Mouse (Mus musculus): ENCODE results near the gene Fam168a. TPM values are rescaled to one million over a fixed set of nuclear protein-coding genes. Genes with fewer than 3 reads are reported as not detected.
"Not testable (repeated sequence)": the region's sequence is repeated elsewhere in the genome, so short reads cannot be mapped to it uniquely, and the experiment has no call there.

Fam168a gene
- polyA plus RNA-seq, 1 experiment = 31.8 TPM

GRCm38 (mm10) chr7:100706883-100707480 lies 547 bp downstream of the Fam168a start:
- no peak for DNase-seq (ENCODE audit: low spot score)

GRCm38 (mm10) chr7:100718741-100719140 lies 12.3 kb downstream of the Fam168a start:
- no peak for DNase-seq (ENCODE audit: low spot score)

- DNase-seq (ENCODE audit: low spot score) = no peak
Measured at GRCm38 (mm10) chr7:100722268-100722667, 15.8 kb downstream of the Fam168a start.

- no peak for DNase-seq (ENCODE audit: low spot score)
Measured at GRCm38 (mm10) chr7:100723453-100724294, 17.2 kb downstream of the Fam168a start.

- DNase-seq (ENCODE audit: low spot score) = no peak
Measured at GRCm38 (mm10) chr7:100727538-100728085, 21.2 kb downstream of the Fam168a start.

- DNase-seq (ENCODE audit: low spot score) = no peak
Measured at GRCm38 (mm10) chr7:100729778-100730177, 23.3 kb downstream of the Fam168a start.

GRCm38 (mm10) chr7:100732341-100733050 lies 26.1 kb downstream of the Fam168a start:
- DNase-seq (ENCODE audit: low spot score) = no peak

GRCm38 (mm10) chr7:100733051-100733813 lies 26.8 kb downstream of the Fam168a start:
- no peak for DNase-seq (ENCODE audit: low spot score)

GRCm38 (mm10) chr7:100734201-100734600 lies 27.8 kb downstream of the Fam168a start:
- no peak for DNase-seq (ENCODE audit: low spot score)

GRCm38 (mm10) chr7:100734905-100735304 lies 28.5 kb downstream of the Fam168a start:
- DNase-seq (ENCODE audit: low spot score) = not testable (repeated sequence)

GRCm38 (mm10) chr7:100736131-100736530 lies 29.7 kb downstream of the Fam168a start:
- no peak for DNase-seq (ENCODE audit: low spot score)

GRCm38 (mm10) chr7:100744372-100744771 lies 37.9 kb downstream of the Fam168a start:
- no peak for DNase-seq (ENCODE audit: low spot score)

- DNase-seq (ENCODE audit: low spot score) = no peak
Measured at GRCm38 (mm10) chr7:100750101-100750500, 43.7 kb downstream of the Fam168a start.

- no peak for DNase-seq (ENCODE audit: low spot score)
Measured at GRCm38 (mm10) chr7:100758718-100759117, 52.3 kb downstream of the Fam168a start.

- DNase-seq (ENCODE audit: low spot score) = no peak
Measured at GRCm38 (mm10) chr7:100762726-100763125, 56.3 kb downstream of the Fam168a start.

- no peak for DNase-seq (ENCODE audit: low spot score)
Measured at GRCm38 (mm10) chr7:100767568-100767967, 61.1 kb downstream of the Fam168a start.

GRCm38 (mm10) chr7:100768009-100768408 lies 61.6 kb downstream of the Fam168a start:
- DNase-seq (ENCODE audit: low spot score) = no peak

GRCm38 (mm10) chr7:100769534-100770083 lies 63.2 kb downstream of the Fam168a start:
- no peak for DNase-seq (ENCODE audit: low spot score)

- no peak for DNase-seq (ENCODE audit: low spot score)
Measured at GRCm38 (mm10) chr7:100770669-100771341, 64.4 kb downstream of the Fam168a start.

GRCm38 (mm10) chr7:100774189-100774588 lies 67.8 kb downstream of the Fam168a start:
- DNase-seq (ENCODE audit: low spot score) = no peak

- no peak for DNase-seq (ENCODE audit: low spot score)
Measured at GRCm38 (mm10) chr7:100775810-100776209, 69.4 kb downstream of the Fam168a start.
